Mouse (Mus musculus) limb, embryonic 11.5 days (tissue): ENCODE measurements around the gene BC052040. TPM values are rescaled to one million over a fixed set of nuclear protein-coding genes. Genes with fewer than 3 reads are reported as not detected.

ENCODE experiments used
- ATAC-seq: fragments of 200-750 bp; cut with Nextera tagmentation; 2 replicates; pipeline ENCODE4 v1.8.0; 2017; ENCODE audit warnings: low read depth; ENCODE audit not compliant: insufficient number of reproducible peaks, low FRiP score, low TSS enrichment
- DNase-seq: peaks from one replicate; pipeline ENCODE4 v3.0.0-alpha.2; 2015; ENCODE audit warnings: low spot score
- H3K27ac ChIP-seq: fragments of 300-500 bp; sonication (generic); replicated peaks from 2 replicates; pipeline ENCODE4 v1.5.1; 2014; ENCODE audit warnings: low read depth, mild to moderate bottlenecking, low read length
- H3K27me3 ChIP-seq: fragments of 300-500 bp; sonication (generic); 2 replicates; pipeline ENCODE4 v1.6.1; 2014; ENCODE audit warnings: mild to moderate bottlenecking, low read length, mixed read lengths; ENCODE audit not compliant: control insufficient read depth, insufficient read depth
- H3K36me3 ChIP-seq: fragments of 300-500 bp; sonication (generic); 2 replicates; pipeline ENCODE4 v1.6.1; 2014; ENCODE audit warnings: mild to moderate bottlenecking, low read length, moderate library complexity, mixed read lengths; ENCODE audit not compliant: control insufficient read depth, insufficient read depth
- H3K4me1 ChIP-seq: fragments of 300-500 bp; sonication (generic); 2 replicates; pipeline ENCODE4 v1.6.1; 2014; ENCODE audit warnings: low read length, mixed read lengths; ENCODE audit not compliant: control insufficient read depth, insufficient read depth
- H3K4me2 ChIP-seq: fragments of 300-500 bp; sonication (generic); 2 replicates; pipeline ENCODE4 v1.6.1; 2014; ENCODE audit warnings: low read depth, mild to moderate bottlenecking, moderate library complexity; ENCODE audit not compliant: severe bottlenecking
- H3K4me3 ChIP-seq: fragments of 300-500 bp; sonication (generic); 2 replicates; pipeline ENCODE4 v1.5.1; 2014; ENCODE audit warnings: low read depth, low read length
- H3K9ac ChIP-seq: fragments of 300-500 bp; sonication (generic); 2 replicates; pipeline ENCODE4 v1.6.1; 2014; ENCODE audit warnings: mild to moderate bottlenecking, low read length
- H3K9me3 ChIP-seq: fragments of 300-500 bp; sonication (generic); 2 replicates; pipeline ENCODE4 v1.6.1; 2016; ENCODE audit warnings: low read length; ENCODE audit not compliant: control insufficient read depth
- WGBS: fragments of 180-500 bp; shearing (Covaris S2); extraction: QIAGEN DNeasy Blood & Tissue Kit; methylation state at CpG from one replicate; pipeline ENCODE4 v1.1.7; 2014; 5-methylcytosine and 5-hydroxymethylcytosine counted together
- polyA plus RNA-seq: library from polyadenylated mRNA; unstranded; fragments of >200 nt; fragmentation: Nextera tagmentation; extraction: Ambion mirVana; gene quantifications from 2 replicates; pipeline ENCODE4 v1.2.1, GENCODE M21; 2014

BC052040 gene
- polyA plus RNA-seq, 1 experiment from 2014 or later: 13.6 TPM

- no peaks in the 10 kb centered on the region for H3K36me3 ChIP-seq
- WGBS: 75% methylated on average over 6 of the region's 6 CpGs
- H3K9me3 ChIP-seq: no peaks in the 10 kb centered on the region
- no peak for ATAC-seq
- H3K4me3 ChIP-seq: no peak overlapping the region
- peaks cover 6% of the 10 kb centered on the region; the same call in 1 of the 2 replicates for H3K4me1 ChIP-seq
- no peaks in the 10 kb centered on the region for H3K27me3 ChIP-seq
- H3K4me2 ChIP-seq: no peak overlapping the region
- no peak overlapping the region for H3K27ac ChIP-seq
- no peak for DNase-seq
- H3K9ac ChIP-seq: no peak overlapping the region
Observed at GRCm38 (mm10) chr2:115660213-115661120, 79.0 kb downstream of the BC052040 start.

- Histone ChIP-seq H3K4me1 (no peaks in the 10 kb centered on the region), H3K4me2 (no peak overlapping the region), H3K9me3 (no peaks in the 10 kb centered on the region), H3K27me3 (no peaks in the 10 kb centered on the region), H3K4me3 (no peak overlapping the region), H3K27ac (no peak overlapping the region), H3K9ac (no peak overlapping the region), H3K36me3 (no peaks in the 10 kb centered on the region)
- 43% methylated on average over 2 of the region's 2 CpGs for WGBS
- ATAC-seq (no peak), DNase-seq (no peak)
Observed at GRCm38 (mm10) chr2:115667516-115667915, 86.0 kb downstream of the BC052040 start.

GRCm38 (mm10) chr2:115673054-115673660 lies 91.6 kb downstream of the BC052040 start:
- ATAC-seq (no peak), DNase-seq (no peak)
- 96% methylated on average over 7 of the region's 7 CpGs for WGBS
- H3K27me3 ChIP-seq: no peaks in the 10 kb centered on the region
- H3K9me3 ChIP-seq: no peaks in the 10 kb centered on the region
- no peaks in the 10 kb centered on the region for H3K36me3 ChIP-seq
- no peak overlapping the region for H3K27ac ChIP-seq
- H3K4me3 ChIP-seq: no peak overlapping the region
- H3K4me2 ChIP-seq: no peak overlapping the region
- H3K4me1 ChIP-seq: no peaks in the 10 kb centered on the region
- no peak overlapping the region for H3K9ac ChIP-seq

- Histone ChIP-seq H3K9ac (no peak overlapping the region), H3K4me2 (no peak overlapping the region), H3K4me1 (no peaks in the 10 kb centered on the region), H3K27ac (no peak overlapping the region), H3K9me3 (no peaks in the 10 kb centered on the region), H3K27me3 (no peaks in the 10 kb centered on the region), H3K4me3 (no peak overlapping the region), H3K36me3 (no peaks in the 10 kb centered on the region)
- 81% methylated on average over 5 of the region's 5 CpGs for WGBS
- ATAC-seq: no peak
- DNase-seq: no peak
Observed at GRCm38 (mm10) chr2:115678786-115679185, 97.3 kb downstream of the BC052040 start.

GRCm38 (mm10) chr2:115685250-115685649 lies 103.7 kb downstream of the BC052040 start:
- H3K36me3 ChIP-seq: no peaks in the 10 kb centered on the region
- no peaks in the 10 kb centered on the region for H3K27me3 ChIP-seq
- no peaks in the 10 kb centered on the region for H3K9me3 ChIP-seq
- no peaks in the 10 kb centered on the region for H3K4me1 ChIP-seq
- DNase-seq (no peak), ATAC-seq (no peak)
- H3K4me3 ChIP-seq: no peak overlapping the region
- H3K9ac ChIP-seq: no peak overlapping the region
- H3K27ac ChIP-seq: no peak overlapping the region
- no peak overlapping the region for H3K4me2 ChIP-seq
- WGBS: 72% methylated on average over 3 of the region's 3 CpGs

GRCm38 (mm10) chr2:115687612-115688011 lies 106.1 kb downstream of the BC052040 start:
- 94% methylated on average over 4 of the region's 4 CpGs for WGBS
- no peak for DNase-seq
- no peak for ATAC-seq
- H3K4me1 ChIP-seq: no peaks in the 10 kb centered on the region
- H3K36me3 ChIP-seq: no peaks in the 10 kb centered on the region
- H3K4me2 ChIP-seq: no peak overlapping the region
- no peak overlapping the region for H3K4me3 ChIP-seq
- no peaks in the 10 kb centered on the region for H3K9me3 ChIP-seq
- H3K9ac ChIP-seq: no peak overlapping the region
- no peak overlapping the region for H3K27ac ChIP-seq
- H3K27me3 ChIP-seq: no peaks in the 10 kb centered on the region

GRCm38 (mm10) chr2:115688282-115688681 lies 106.8 kb downstream of the BC052040 start:
- no peak for DNase-seq
- Histone ChIP-seq H3K27ac (no peak overlapping the region), H3K4me1 (no peaks in the 10 kb centered on the region), H3K9me3 (no peaks in the 10 kb centered on the region), H3K9ac (no peak overlapping the region), H3K27me3 (no peaks in the 10 kb centered on the region), H3K36me3 (no peaks in the 10 kb centered on the region), H3K4me3 (no peak overlapping the region), H3K4me2 (no peak overlapping the region)
- WGBS: 91% methylated on average over 6 of the region's 6 CpGs
- ATAC-seq: no peak

- ATAC-seq (no peak), DNase-seq (no peak)
- Histone ChIP-seq H3K27me3 (no peaks in the 10 kb centered on the region), H3K9me3 (no peaks in the 10 kb centered on the region), H3K36me3 (no peaks in the 10 kb centered on the region), H3K4me2 (no peak overlapping the region), H3K9ac (no peak overlapping the region), H3K4me1 (no peaks in the 10 kb centered on the region), H3K4me3 (no peak overlapping the region), H3K27ac (no peak overlapping the region)
- WGBS: 87% methylated on average over 3 of the region's 3 CpGs
Observed at GRCm38 (mm10) chr2:115693841-115694240, 112.3 kb downstream of the BC052040 start.
